Mouse (Mus musculus) right cerebral cortex, postnatal 4 days (tissue): ENCODE results near the gene Cpm.

Experiments used
- DNase-seq: peaks from one replicate; pipeline ENCODE4 v3.0.0-alpha.2; 2022

Gene Cpm

DNA sequence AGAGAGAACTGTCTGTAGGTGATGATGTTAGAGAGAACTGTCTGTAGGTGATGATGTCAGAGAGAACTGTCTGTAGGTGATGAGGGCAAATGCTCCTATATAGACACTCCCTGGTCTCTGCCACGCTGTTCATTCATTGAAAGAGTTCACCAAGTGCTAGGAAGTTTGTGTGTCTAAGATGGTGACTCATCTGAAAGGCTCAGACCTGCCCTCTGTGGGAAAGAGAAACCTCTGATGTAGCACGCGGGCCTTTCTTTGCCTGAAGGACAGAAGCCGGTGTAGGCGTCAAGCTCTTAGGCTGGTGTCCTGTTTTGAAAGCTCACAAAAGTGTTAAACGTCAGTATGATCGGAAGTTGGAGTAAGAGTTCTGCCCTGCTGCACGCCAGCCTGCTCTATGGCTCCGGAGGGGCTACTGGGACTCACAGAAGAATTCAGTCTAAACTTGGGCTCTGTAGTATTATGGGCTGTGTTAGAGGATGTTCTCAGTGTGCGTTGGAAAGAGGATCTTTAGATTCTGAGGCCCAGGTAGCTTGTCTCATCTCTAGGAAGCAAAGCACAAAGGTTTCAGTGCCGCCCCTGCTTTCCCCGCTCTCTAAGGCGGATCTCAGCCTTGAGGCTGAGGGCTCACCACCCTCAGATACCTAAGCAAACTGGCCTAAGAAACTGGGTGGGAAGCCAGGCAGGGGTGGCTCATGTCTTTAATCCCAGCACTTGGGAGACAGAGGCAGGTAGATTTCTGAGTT, 48.4 kb downstream of the Cpm start:
- DNase-seq = no peak

DNA sequence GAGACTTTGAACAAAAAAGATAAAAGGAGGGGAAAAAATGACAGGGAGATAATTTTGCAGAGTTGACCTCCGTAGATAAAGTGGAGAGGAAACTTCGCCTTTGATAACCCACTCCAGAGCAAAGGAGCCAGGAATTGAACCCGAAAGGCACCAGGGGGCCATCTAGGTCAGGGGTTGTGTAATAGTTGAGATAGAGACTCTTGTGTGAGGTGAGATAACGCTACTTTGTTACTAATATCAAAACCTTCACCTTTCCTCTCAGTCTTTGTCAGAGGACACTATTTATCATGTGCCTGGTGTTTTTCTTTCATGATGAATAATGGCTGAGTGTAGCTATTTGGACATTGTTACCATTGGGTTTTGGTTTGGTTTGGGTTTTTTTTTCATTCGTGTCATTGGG, 49.1 kb downstream of the Cpm start:
- DNase-seq = no peak

DNA sequence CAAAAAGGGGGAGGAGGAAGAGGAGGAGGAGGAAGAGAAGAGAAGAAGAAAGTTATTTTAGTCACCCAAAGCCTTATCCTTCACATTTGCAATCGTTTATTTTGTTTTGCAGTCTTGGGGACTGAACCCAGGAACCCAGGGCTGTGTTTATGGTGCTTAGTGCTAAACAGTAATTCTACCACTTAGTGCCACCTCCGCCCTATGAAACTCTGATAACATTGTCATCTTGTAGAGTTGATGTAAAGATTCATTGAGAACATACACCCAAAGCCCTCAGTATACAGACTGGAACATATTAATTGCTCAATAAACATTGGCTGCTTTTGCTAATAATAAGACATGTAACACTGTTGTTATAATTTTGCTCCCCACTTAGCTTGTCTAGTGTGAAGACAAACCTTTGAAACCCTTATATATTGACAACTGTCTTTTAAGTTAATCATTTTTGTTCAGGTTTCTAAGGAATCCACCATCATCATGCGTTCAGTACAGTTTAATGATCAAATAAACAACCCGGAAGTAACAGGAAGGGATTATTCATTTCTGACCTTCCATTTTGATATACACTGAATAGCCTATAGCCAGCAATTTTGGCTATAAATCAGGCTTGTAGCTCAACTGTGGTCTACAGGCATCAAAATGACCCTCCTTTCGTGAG, 49.9 kb downstream of the Cpm start:
- no peak for DNase-seq

DNA sequence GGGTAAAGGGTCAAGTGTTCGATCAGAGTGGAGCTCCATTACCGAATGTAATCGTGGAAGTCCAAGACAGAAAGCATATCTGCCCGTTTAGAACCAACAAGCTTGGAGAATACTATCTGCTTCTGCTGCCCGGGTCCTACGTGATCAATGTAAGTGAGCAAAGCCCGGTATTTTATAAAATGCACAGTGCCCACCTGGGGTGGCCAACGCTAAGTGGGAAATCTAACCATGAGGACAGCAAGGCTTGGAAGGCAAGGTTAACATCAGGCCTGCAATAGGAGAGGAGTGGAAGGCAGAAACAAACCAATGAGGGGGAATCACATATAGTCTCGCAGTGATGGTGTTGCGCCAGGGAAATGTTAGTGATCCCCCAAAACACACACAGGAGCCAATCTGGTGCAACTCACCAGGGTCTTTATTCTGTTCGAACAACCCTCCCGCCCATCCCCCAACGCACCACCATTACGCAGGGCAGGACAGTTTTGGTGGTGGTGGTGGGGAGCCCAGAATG, 50.7 kb downstream of the Cpm start:
- no peak for DNase-seq

DNA sequence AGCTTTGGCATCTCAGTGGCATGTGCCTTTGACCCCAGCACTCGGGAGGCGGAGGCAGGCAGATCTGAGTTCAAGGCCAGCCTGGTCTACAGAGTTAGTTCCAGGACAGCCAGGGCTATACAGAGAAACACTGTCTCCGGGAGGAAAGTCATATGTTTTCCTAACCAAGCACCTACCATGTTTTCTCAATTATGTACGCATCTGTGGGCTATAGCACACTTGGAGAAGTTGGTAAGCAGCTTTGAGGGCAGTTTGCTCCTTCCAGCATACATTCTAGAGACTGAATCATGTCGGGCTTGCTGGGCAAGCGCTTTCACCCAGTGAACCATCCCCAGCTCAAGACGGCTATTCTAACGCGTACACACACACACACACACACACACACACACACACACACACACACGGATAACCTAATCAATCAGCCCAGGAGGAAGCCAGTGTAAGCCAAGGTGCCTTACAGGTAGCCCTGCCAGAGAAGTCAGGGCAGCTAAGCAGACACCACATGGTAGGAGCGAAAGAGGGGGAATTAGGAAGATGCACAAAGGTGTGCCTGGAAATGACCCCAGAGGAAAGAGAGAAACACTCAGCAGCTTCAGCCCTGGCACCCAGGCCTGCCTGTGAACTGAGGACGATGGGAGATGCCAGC, 51.7 kb downstream of the Cpm start:
- DNase-seq = no peak

DNA sequence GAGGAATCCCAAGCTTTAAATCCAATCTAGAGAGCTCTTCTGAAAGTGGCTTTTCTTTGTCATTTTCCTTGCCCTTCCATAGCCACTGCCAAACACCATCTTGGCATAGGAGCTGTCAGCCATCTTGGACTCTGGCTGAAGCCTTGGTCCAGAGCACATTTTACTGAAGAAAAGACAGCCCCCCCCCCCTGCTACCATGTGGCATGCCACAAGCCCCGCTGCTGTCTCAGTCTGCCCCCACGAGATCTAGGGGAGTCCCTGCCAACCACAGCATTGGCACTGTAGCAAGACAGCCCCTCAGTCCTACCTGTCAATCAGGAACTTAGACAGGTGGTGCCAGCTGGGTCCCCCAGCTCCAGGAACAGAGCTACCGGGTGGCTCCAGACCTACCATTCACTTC, 52.2 kb downstream of the Cpm start:
- no peak for DNase-seq

DNA sequence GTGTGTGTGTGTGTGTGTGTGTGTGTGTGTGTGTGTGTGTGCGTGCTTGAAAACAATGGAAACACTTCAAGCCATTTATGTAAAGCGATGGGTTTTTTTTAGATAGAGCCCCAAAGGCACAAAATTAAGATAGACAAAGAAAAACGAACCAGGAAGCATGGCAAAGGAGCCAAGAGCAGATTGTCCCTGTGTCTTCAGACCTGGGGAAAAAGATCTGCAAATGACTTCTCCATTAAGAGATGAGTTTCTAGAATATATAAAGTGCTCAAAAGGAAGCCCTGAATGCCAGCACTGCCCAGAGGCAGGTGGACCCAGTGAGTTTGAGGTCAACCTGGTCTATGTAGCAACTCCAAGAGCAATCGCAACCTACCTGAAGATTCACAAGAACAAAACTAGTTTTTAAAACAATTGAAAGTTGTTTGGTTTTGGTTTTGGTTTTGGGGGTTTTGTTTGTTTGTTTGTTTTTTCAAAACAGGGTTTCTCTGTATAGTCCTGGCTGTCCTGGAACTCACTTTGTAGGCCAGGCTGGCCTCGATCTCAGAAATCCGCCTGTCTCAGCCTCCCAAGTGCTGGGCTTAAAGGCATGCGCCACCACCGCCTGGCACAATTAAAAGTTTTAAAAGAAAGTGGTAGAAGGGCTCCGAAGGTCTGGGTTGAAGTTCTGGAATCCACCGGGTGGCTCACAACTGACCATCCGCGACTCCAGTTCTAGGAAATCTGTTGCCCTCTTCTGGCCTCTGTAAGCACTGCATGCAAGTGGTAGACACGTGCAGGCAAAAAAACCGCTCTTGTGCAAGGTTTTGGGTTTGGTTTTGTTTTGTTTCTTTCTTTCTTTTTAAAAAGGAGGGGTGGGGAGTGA, 52.9 kb downstream of the Cpm start:
- peak; percentile 35 for DNase-seq

DNA sequence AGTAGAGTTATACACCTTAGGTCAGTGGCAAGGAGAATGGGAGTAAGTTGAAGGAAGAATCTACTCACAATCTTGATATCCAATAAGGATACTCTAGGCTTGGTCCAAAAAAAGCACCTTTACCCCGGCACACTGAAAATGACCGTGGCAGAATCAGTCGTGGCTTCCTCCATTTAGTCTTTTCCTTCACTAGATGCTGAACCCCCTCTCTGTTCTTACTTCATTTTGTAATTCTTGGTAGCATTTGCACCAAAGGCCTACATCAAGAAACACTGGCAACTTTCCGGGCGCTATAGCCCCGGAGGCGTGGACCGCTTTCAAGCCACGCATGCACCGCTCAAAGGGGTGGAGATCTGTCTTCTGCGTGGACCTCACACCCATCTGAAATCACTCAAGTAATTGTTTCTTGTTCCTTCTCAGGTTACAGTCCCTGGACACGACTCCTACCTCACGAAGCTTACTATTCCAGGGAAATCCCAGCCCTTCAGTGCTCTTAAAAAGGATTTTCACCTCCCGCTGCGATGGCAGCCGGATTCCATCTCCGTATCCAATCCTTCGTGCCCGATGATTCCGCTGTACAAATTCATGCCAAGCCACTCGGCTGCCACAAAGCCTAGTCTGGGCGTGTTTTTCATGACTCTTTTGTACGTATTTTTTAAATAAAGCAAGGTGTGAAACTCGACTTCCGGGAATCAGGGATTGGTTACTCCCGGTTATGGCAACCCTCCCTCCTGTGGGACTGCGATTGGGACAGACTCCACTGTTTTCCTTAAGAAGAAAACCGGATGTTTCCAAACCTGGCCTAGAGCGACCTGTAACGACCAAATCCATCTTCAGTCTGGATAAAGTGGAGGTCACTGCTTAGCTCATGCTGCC, 53.8 kb downstream of the Cpm start:
- DNase-seq = no peak

DNA sequence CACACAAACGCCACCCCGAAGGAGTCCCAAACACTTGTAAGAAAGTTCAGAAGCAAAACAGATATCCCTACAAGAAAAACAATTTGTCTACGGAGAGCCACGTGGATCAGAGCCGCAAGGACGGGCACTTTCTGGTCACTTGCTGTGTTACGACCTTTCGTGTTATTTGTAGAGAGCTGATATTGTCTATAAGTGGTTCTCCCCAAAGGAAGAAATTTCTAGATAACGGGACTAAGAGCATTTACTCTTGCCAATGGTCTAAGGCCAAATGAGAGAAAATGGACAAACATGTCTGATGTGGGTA, 54.4 kb downstream of the Cpm start:
- no peak for DNase-seq

DNA sequence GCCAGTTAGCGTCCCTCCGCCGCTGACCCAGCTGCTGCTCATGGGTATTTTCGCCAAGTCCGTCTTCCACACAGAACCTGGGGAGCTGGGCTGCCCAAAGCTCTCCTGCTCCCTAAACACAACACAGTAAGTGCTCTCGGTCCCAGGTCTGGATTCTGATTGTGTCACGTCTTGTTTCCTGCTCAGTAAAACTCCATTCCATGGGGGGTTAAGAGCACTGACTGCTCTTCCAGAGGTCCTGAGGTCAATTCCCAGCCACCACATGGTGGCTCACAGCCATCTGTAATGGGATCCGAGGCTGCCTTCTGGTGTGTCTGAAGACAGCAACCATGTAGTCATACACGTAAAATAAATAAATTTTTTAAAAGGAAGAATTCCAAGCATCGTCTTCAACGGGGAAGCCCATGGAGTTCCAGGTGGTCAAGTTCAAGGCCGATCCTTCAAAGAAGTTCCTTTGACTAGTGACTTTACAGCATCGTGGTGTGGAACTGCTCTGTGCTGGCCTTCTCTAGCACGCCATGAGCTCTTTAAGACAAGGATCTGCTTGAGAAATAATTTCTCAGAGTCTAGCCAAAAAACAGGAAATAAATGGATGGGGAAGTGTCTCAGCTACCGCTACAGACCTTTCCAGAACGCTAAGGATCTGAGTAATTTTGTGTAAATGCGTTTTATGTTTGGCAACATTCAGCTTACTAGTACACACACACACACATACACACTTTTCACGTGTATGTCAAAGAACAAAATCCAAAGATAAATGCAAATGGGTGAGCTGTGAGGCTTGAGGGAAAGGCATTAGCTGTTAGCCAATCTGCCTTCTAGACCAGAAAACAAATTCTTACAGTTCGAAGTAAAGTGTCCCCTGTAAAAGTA, 55.2 kb downstream of the Cpm start:
- no peak for DNase-seq

DNA sequence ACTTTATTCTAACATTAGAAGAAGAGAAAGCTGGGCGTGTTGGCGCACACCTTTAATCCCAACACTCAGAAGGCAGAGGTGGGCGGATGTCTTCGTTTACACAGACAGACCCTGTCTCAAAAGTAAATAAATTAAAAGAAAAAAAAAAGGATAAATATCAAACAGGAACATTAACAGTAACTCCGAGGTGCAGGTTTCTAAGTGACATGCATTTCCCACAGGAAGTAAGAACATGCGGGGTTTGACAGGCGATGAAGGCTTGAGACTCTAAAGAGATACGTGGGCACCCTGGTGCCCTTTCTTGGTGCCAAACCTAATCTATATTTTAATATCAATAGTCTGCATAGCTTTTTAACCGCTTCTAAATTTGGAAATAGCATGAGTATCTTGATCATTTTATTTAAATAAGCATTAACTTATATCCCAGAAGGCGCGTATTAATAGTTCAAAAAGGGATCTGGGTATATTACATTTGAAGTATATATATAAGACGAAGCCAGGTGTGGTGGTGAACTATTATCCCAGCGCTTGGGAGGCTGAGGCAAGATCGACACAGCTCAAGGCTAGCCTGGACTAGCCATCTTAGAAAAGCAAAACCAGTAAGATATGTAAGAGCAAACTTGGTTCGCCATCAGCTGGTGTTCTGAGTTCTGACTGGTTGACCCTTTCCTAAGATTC, 56.0 kb downstream of the Cpm start:
- no peak for DNase-seq

DNA sequence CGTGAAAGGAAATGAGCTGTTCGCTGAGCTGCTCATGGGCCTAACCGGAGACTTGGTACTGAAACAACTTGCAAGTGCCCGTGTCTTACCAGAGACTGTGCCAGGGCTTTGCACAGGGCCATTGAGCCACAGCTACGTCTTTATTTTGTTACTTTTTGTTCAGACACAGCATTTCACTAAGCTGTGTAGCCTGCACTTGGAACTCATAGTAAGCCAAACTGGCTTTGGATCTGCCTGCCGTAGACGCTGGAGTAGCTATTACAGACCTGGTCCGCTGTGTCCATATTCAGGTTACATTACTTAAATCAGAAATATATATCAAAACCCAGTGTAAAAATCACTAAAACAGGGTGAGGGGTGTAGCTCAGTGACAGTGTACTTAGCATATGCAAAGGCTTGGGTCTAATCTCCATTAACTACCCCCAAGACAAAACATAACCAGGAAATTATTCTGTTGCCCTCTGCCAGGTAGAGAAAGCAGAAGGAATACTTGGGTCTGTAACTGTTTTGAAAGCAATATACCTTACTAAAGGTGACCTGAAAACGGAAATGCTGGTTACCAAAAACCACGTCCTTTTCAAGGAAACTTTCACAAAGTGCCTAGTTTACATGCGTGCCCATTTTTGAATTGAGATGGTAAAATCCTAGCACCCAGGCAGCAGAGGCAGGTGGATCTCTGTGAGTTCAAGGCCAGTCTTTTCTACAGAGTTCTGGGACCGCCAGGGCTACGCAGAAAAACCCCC, 56.7 kb downstream of the Cpm start:
- DNase-seq = no peak

DNA sequence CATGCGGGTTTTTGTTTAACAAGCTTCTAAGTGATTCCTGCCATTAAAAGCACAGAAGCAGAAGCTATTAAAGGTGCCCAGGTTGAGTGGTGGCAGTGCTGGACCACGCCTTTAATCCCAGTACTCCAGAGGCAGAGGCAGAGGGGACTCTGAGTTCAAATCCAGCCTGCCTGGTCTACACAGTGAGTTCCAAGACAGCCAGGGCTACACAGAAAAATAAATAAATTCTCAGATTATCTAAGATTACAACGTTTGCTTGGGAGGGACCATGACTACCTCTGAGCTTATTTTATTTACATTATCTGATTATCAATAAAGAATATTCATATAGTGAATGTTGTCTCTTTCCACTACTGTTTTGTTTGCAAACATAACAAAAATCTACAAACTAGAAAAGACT, 57.7 kb downstream of the Cpm start:
- no peak for DNase-seq

DNA sequence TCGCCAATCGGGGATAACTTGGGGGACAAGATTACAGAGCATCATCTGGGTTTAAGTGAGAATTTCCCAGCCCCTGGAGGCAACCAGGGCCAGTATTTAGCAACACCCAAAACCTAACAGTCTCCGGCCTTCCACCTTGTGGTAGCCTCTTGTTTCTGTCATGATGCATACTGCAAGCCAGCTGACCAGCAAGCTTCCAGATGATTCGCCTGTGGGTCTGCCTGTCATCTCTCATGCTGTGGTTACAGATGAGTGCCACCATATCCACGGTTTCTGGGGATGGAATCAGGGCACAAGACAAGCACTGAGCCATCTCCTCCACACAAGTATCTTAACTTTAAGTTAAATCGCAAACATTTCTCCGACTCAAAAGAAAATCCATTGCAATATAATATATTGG, 58.3 kb downstream of the Cpm start:
- DNase-seq = no peak

DNA sequence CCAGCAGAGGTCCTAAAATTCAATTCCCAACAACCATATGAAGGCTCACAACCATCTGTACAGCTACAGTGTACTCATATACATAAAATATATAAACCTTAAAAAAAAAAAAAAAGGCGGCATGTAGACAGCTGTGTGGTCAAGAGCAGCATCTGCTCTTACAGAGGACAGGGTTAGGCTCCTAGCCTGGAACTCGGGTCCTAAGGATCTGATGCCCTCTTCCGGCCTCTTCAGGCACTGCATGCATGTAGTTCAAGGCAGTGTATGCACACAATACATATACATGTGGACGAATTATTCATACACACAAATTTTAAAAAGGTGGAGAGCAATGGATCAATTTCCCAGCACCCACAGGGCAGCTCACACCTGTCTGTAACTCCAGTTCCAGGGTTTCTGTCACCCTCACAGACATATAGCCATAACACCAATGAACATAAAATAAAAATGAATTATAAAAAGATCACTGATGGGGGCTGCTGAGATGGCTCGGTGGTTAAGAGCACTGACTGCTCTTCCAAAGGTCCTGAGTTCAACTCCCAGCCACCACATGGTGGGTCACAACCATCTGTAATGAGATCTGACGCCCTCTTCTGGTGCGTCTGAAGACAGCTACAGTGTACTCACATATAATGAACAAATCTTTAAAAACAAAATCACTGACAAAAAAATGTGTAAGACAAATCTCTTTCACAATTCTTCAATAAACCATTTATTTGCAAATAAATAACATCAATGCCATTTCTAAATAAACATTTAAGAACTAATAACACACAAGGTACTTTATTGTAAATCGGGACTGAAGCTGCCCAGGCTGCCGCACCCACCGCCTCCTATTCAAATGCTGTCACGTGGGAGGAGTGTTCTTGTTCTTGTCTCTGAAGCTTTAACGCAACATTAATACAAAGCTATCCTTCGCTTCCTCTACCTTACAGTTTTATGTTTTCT, 59.2 kb downstream of the Cpm start:
- no peak for DNase-seq

DNA sequence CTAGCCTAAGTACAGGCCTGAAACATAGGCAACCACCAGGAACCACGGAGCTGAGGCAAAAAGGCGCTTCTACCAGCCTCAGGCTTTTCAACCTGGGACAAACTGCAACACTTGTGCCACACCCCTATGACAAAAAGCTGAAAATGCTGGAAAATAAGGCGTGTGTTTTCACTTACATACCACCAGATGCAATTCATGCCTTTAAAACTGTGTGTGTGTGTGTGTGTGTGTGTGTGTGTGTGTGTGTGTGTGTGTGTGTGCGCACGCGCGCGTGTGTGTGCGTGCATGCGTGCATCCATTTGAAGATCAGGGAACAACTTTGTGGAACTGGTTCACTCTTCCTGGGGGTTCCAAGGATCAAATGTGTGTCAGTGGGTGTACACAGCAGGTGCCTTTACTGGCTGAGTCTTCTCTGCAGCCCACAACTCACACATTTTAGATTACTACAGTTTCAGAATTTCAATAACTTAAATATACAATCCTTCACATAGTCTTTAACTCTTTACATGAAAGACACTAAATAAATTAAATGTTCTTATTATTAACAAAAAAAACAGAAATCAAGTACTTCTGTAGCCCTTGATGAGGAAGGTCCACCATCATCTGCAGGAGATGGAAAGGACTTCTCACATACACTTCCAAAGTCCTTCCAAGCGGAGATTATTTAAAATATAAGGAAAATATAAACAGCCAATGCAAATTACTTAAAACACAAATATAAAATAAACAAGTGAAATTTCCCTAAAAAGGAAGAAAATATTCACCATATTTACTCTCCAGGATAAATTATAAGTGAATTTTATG, 60.2 kb downstream of the Cpm start:
- DNase-seq = no peak

DNA sequence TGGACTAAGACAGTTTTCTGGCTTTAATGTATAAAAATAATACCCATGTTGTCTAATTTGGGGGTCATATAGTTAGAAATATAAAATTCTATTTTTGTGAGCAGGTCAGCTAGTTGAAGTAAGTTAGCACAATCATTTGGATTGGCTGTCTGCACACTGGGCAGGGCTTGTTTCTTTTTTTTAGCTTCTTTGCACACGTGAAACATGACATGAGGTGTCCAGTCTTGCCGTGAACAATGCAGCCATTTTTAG, 60.7 kb downstream of the Cpm start:
- no peak for DNase-seq

DNA sequence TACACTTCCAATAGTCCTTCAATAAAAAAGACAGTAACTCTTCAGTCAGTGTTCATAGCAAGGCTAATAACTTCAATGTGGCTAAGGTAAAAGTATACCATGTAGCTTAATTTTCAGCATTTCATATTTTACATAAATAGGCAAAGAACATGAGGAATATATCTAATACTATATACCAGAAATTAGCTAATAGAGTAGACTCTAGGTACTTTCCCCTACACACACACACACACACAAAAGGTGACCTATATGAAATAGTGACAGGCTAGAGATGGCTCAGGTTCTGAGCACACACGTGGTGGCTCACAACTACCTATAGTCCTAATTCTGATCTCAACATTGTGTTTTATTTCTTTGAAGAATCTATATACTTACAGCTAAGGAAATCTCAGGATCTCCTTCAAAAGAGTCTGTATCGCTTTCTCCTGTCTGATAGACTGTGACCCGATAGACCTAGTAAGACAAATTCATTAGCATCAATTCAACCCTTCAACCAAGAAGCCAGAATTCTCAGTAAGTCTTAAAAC, 61.5 kb downstream of the Cpm start:
- DNase-seq = no peak
